Mouse (Mus musculus): ENCODE data around the gene Kpna1. TPM values are rescaled to one million over a fixed set of nuclear protein-coding genes. Genes with fewer than 3 reads are reported as not detected.
"Not testable (repeated sequence)": the region's sequence is repeated elsewhere in the genome, so short reads cannot be mapped to it uniquely, and the experiment has no call there.

Gene Kpna1
- polyA plus RNA-seq (2015; fragmentation: Nextera tagmentation; extraction: Ambion mirVana) = 19.5 and 20.3 TPM in 2 replicates

DNA sequence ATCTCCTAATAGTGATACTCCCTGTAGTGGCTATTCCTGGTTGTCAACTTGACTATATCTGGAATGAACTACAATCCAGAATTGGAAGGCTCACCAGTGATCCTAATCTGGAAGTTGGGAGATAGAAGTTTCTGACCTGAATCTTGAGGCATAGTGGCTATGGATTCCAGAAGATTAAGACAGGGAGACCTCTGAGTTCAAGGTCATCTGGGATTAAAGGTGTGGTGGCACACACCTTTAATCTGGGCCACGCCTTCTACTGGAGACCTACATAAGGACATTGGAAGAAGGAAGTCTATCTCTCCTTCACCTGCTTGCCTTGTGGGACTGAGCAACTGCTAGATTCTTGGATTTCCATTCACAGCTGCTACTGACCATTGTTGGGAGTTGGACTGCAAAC is at the start of gene Kpna1:
Kpna1 (plus strand) TSS at position 301 of the 400 bp plus-strand sequence.
- H3K9ac ChIP-seq (ENCODE audit: low read length); H3K4me2 ChIP-seq (replicated peaks; ENCODE audit: low read depth); H3K27me3 ChIP-seq (ENCODE audit: control insufficient read depth, insufficient read depth, low read length); H3K9me3 ChIP-seq (ENCODE audit: control insufficient read depth, low read length); H3K36me3 ChIP-seq (ENCODE audit: control insufficient read depth, insufficient read depth, low read length); ATAC-seq (ENCODE audit: low FRiP score, low TSS enrichment); H3K27ac ChIP-seq (replicated peaks); H3K4me3 ChIP-seq (ENCODE audit: low read depth, low read length); DNase-seq (ENCODE audit: low spot score); H3K4me1 ChIP-seq (replicated peaks; ENCODE audit: control insufficient read depth, insufficient read depth): not testable (repeated sequence)
- 96% methylated on average over 1 of the region's 1 CpGs for WGBS

DNA sequence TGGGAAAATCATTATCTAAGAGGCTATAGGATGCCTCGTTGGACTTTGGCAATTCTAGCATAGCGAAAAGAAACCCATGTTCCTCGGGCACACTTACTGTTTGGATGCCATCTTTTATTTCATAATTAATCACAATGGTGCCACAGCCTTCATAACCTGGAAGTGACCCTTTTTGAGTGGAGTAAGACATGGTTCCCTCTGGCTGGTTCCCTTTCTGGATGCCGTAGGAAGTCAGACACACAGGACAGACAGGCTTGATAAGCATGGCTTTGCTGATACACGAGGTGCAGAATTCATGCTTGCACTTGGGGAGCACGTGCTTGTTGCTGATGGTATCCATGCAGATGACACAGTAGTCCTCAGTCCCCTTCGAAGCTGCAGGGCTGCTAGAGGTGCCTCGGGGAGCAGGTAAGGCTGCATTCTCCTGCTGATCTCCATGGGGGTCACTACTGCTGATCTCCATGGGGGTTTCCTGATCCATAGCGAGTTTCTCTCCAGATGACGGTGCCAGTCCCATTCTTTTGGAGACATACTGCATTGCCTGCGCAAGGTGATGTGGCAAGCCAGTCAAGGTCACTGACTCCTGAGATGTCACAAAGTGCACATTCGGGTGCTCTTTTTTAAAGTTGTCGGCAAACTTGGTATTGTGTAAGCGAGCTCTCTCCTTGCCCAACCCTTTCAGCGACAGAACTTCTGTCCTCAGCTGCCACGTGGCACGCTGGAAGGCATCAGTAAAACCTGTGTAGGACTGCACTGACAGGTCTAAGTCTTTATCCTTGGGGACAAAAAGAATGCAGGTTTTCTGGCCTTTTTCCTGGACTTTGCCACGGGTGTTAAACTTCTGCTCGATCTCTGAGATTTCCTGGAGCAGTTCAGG is 46.1 kb upstream of the Kpna1 start:
- TF ChIP-seq CTCF (IDR thresholded peaks at IDR 0.05; ENCODE audit: low read depth) = no peak
- TF ChIP-seq EP300 (optimal IDR thresholded peaks at IDR 0.05) = no peak
- H3K9me3 ChIP-seq (ENCODE audit: control insufficient read depth, low read length) = no peaks in the 10 kb centered on the region
- H3K36me3 ChIP-seq (ENCODE audit: control insufficient read depth, insufficient read depth, low read length) = no peaks in the 10 kb centered on the region; the same call in none of the 2 replicates
- no peak overlapping the region for H3K4me2 ChIP-seq (replicated peaks; ENCODE audit: low read depth)
- 84% methylated on average over 19 of the region's 19 CpGs for WGBS
- no peak overlapping the region for H3K4me3 ChIP-seq (ENCODE audit: low read depth, low read length)
- no peak for DNase-seq (ENCODE audit: low spot score)
- H3K27ac ChIP-seq (replicated peaks) = no peak overlapping the region
- no peak overlapping the region for H3K9ac ChIP-seq (ENCODE audit: low read length)
- no peaks in the 10 kb centered on the region for H3K27me3 ChIP-seq (ENCODE audit: control insufficient read depth, insufficient read depth, low read length)
- ATAC-seq (ENCODE audit: low FRiP score, low TSS enrichment) = no peak
- H3K4me1 ChIP-seq (replicated peaks; ENCODE audit: control insufficient read depth, insufficient read depth) = no peaks in the 10 kb centered on the region

GRCm38 (mm10) chr16:35933181-35933580 is 45.4 kb upstream of the Kpna1 start:
- TF ChIP-seq CTCF (IDR thresholded peaks at IDR 0.05; ENCODE audit: low read depth) = no peak
- no peak for TF ChIP-seq EP300 (optimal IDR thresholded peaks at IDR 0.05)
- no peaks in the 10 kb centered on the region for H3K9me3 ChIP-seq (ENCODE audit: control insufficient read depth, low read length)
- no peaks in the 10 kb centered on the region for H3K4me1 ChIP-seq (replicated peaks; ENCODE audit: control insufficient read depth, insufficient read depth)
- 63% methylated on average over 10 of the region's 10 CpGs for WGBS
- DNase-seq (ENCODE audit: low spot score) (no peak), ATAC-seq (ENCODE audit: low FRiP score, low TSS enrichment) (no peak)
- no peak overlapping the region for H3K4me3 ChIP-seq (ENCODE audit: low read depth, low read length)
- no peak overlapping the region for H3K9ac ChIP-seq (ENCODE audit: low read length)
- H3K36me3 ChIP-seq (ENCODE audit: control insufficient read depth, insufficient read depth, low read length) = no peaks in the 10 kb centered on the region; the same call in none of the 2 replicates
- H3K4me2 ChIP-seq (replicated peaks; ENCODE audit: low read depth) = no peak overlapping the region
- no peaks in the 10 kb centered on the region for H3K27me3 ChIP-seq (ENCODE audit: control insufficient read depth, insufficient read depth, low read length)
- H3K27ac ChIP-seq (replicated peaks) = no peak overlapping the region

DNA sequence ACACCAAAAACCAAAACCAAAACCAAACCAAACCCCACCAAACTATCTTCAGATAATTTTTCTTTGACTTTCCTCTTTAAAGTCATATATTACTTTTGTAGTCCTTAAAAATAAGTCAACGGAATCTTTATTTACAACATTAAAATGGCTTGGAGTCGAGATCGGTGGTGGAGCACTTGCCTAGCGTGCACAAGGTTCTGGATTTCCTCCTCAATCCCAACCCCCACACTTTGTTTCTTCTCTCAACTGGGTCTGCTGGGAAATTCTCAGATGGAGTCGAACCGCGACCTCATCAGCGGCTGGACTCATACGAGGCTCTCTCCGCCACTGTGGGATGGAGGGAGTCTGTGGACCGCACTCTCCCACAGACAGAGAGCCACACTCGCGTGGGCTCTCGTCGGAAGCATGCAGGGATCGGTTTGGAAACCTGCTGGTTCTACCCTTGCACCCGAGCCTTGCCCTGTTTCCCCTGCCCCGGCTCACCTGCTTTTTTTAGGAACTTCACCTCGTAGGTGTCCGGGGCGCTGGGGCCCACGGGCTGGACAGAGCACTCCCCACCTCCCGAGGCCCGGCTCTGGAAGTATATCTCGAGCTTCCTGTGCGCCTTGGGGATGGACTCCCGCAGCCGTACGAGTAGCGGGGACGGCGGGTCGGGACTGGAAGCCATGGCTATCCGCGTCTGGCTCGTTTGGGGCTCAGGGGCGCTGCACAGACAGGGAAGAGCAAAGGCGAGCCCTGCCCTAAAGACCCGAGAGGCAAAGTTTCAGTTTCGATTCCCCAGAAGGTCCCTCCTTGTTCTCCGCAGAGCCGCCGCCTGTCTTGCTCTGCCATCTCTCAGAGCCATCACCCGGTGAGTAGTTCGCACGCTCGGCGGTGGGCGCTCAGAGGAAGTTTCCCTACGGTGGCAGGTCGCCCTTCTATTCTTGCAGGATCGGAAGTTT is 40.1 kb upstream of the Kpna1 start, which contains the start of the genes Parp9 and Dtx3l:
Parp9 (plus strand) TSS at position 260 of the 941 bp plus-strand sequence.
Dtx3l (minus strand) TSS at position 941 of the 941 bp plus-strand sequence.
- peak within 1 kb of the TSS; percentile 80 for H3K4me3 ChIP-seq (ENCODE audit: low read depth, low read length)
- DNase-seq (ENCODE audit: low spot score) (peak; percentile 61), ATAC-seq (ENCODE audit: low FRiP score, low TSS enrichment) (peak; percentile 74)
- TF ChIP-seq CTCF (IDR thresholded peaks at IDR 0.05; ENCODE audit: low read depth) (no peak), EP300 (optimal IDR thresholded peaks at IDR 0.05) (no peak)
- H3K9ac ChIP-seq (ENCODE audit: low read length) = peak within 1 kb of the TSS; percentile 86
- 1% methylated on average over 52 of the region's 52 CpGs for WGBS
- no peaks in the 10 kb centered on the region for H3K27me3 ChIP-seq (ENCODE audit: control insufficient read depth, insufficient read depth, low read length)
- H3K4me1 ChIP-seq (replicated peaks; ENCODE audit: control insufficient read depth, insufficient read depth) = no peaks in the 10 kb centered on the region
- peak within 1 kb of the TSS; percentile 88 for H3K27ac ChIP-seq (replicated peaks)
- H3K36me3 ChIP-seq (ENCODE audit: control insufficient read depth, insufficient read depth, low read length) = 0 out of 2 replicates have a peak, but pooled peaks cover 1% of the 10 kb centered on the region
- peak within 1 kb of the TSS; percentile 82 for H3K4me2 ChIP-seq (replicated peaks; ENCODE audit: low read depth)
- no peaks in the 10 kb centered on the region for H3K9me3 ChIP-seq (ENCODE audit: control insufficient read depth, low read length)

GRCm38 (mm10) chr16:35939261-35939660 is 39.3 kb upstream of the Kpna1 start:
- H3K4me3 ChIP-seq (ENCODE audit: low read depth, low read length) = peak overlapping the region; percentile 80
- H3K36me3 ChIP-seq (ENCODE audit: control insufficient read depth, insufficient read depth, low read length) = 0 out of 2 replicates have a peak, but pooled peaks cover 4% of the 10 kb centered on the region
- DNase-seq (ENCODE audit: low spot score) = no peak
- ATAC-seq (ENCODE audit: low FRiP score, low TSS enrichment) = peak; percentile 42; the same call in 1 of the 2 replicates
- TF ChIP-seq EP300 (optimal IDR thresholded peaks at IDR 0.05) (no peak), CTCF (IDR thresholded peaks at IDR 0.05; ENCODE audit: low read depth) (no peak)
- no peaks in the 10 kb centered on the region for H3K27me3 ChIP-seq (ENCODE audit: control insufficient read depth, insufficient read depth, low read length)
- no peaks in the 10 kb centered on the region for H3K9me3 ChIP-seq (ENCODE audit: control insufficient read depth, low read length)
- H3K9ac ChIP-seq (ENCODE audit: low read length) = peak overlapping the region; percentile 86
- H3K4me2 ChIP-seq (replicated peaks; ENCODE audit: low read depth) = peak overlapping the region; percentile 82
- no peaks in the 10 kb centered on the region for H3K4me1 ChIP-seq (replicated peaks; ENCODE audit: control insufficient read depth, insufficient read depth)
- peak overlapping the region; percentile 88 for H3K27ac ChIP-seq (replicated peaks)
- WGBS = 6% methylated on average over 6 of the region's 6 CpGs
